10 mouse cellular contexts compared by ENCODE assay signal in genomic region chr9:48707824-48708229, GRCm38 (mm10).
A peak's percentile ranks its signal among the peaks of the same experiment; 100 is the strongest.
DNase-seq lines count a peak whose midpoint lies in the region.
"Had no signal": no experiment of that assay in that cellular context is flagged by ENCODE, and none has a peak within 500 bp of the region (broad histone marks: within the 10 kb centered on the region; RNA-seq: fewer than 3 reads in every experiment).

No protein-coding gene starts in this region.

- 86% methylated on average over 6 of the region's 6 CpGs for WGBS in forebrain, embryonic 10.5 days

- H3K27ac ChIP-seq in forebrain, embryonic 10.5 days: no peak overlapping the region
- H3K27ac ChIP-seq: embryonic facial prominence, embryonic 12.5 days; stomach, embryonic 15.5 days had no signal

- H3K4me3 ChIP-seq in forebrain, embryonic 10.5 days: no peak overlapping the region
- H3K4me3 ChIP-seq: embryonic facial prominence, embryonic 12.5 days; stomach, embryonic 15.5 days had no signal

- intact Hi-C loops in gastrocnemius, postnatal 14 days (cut with DNase I; ENCODE audit: low total_unique reads): no loop called here
- intact Hi-C loops in heart, postnatal 10 days (cut with DNase I): loop anchor here (1.0 to 2.0 kb wide), 2 partner anchors 15 to 29 kb away; no protein-coding TSS in a partner anchor

- H3K9me3 ChIP-seq in forebrain, embryonic 10.5 days: no peaks in the 10 kb centered on the region
- H3K9me3 ChIP-seq: embryonic facial prominence, embryonic 12.5 days; stomach, embryonic 15.5 days had no signal

- H3K27me3 ChIP-seq in forebrain, embryonic 10.5 days (ENCODE audit: poor library complexity, severe bottlenecking): no peaks in the 10 kb centered on the region
- H3K27me3 ChIP-seq: embryonic facial prominence, embryonic 12.5 days; stomach, embryonic 15.5 days had no signal

- H3K4me1 ChIP-seq in forebrain, embryonic 10.5 days: peaks cover 41% of the 10 kb centered on the region

- peak; percentile 54 for DNase-seq in kidney, adult 11 months
- DNase-seq in kidney, postnatal 10 days: no peak
- DNase-seq in gastrocnemius, postnatal 14 days: peak; percentile 55
- peak; percentile 80 to 83 for DNase-seq in heart, postnatal 10 days
- peak; percentile 65 for DNase-seq in lung, postnatal 10 days
- no peak for DNase-seq in thymus, postnatal 4 days
- no peak for DNase-seq in frontal cortex, postnatal 10 days (ENCODE audit: low spot score in 2 of 2)
- DNase-seq in forebrain, embryonic 10.5 days (ENCODE audit: extremely low spot score, low spot score): no peak

- H3K36me3 ChIP-seq in forebrain, embryonic 10.5 days (replicated peaks): peaks cover 18% of the 10 kb centered on the region; the same call in 1 of the 2 replicates
- H3K36me3 ChIP-seq: embryonic facial prominence, embryonic 12.5 days; stomach, embryonic 15.5 days had no signal

Comparison
In these comparisons a context has a peak if more than half of its experiments do, and no peak if none do; other contexts are left out.
1. DNase-seq: peak in kidney, adult 11 months (single experiment), gastrocnemius, postnatal 14 days (single experiment), heart, postnatal 10 days (2 of 2) and lung, postnatal 10 days (single experiment); none in kidney, postnatal 10 days (single experiment), thymus, postnatal 4 days (single experiment), frontal cortex, postnatal 10 days (0 of 2) and forebrain, embryonic 10.5 days (single experiment).